Mouse (Mus musculus) bone marrow macrophage, adult 2 months (primary cell): Measurements from ENCODE around the gene Gm9376.

Experiments
- CTCF ChIP-seq: IDR thresholded peaks from 2 replicates; pipeline ENCODE4 v1.5.1; 2012; ENCODE audit warnings: low read depth, mild to moderate bottlenecking, low read length, moderate library complexity
- POLR2A ChIP-seq: IDR thresholded peaks from 2 replicates; pipeline ENCODE4 v1.6.1; 2012; ENCODE audit warnings: mild to moderate bottlenecking, low read depth, low read length, borderline replicate concordance

DNA sequence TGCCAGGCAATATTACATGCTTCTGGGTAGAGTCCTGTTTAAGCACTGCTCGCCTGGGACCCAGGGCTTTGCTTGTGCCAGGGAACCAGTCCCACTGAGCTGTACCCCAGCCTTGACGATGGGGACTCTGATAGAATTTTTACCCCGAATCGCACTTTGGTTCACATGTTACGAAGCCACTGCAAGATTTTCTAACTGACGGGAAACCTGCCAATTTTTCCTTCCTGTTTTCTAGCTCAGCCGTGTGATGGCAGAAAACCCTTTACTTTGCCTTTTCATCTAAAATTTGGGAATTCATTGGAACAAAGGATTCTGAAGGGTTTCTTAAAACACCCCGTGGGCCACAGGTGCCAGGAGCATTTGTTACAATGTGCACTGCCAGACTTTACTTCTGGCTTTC is 22.4 kb downstream of the Gm9376 start:
- no peak for TF ChIP-seq POLR2A
- no peak for TF ChIP-seq CTCF
